Mouse (Mus musculus) embryonic facial prominence, embryonic 10.5 days (tissue): ENCODE measurements around the gene Tomm6. TPM values are rescaled to one million over a fixed set of nuclear protein-coding genes. Genes with fewer than 3 reads are reported as not detected.
A peak's percentile ranks its signal among the peaks of the same experiment; 100 is the strongest.

Experiments
- DNase-seq: peaks from one replicate; pipeline ENCODE4 v3.0.0-alpha.2; 2017; ENCODE audit warnings: low spot score
- H3K27ac ChIP-seq: fragments of 300-500 bp; sonication (generic); replicated peaks from 2 replicates; pipeline ENCODE4 v1.5.1; 2016; ENCODE audit warnings: mild to moderate bottlenecking
- H3K27me3 ChIP-seq: fragments of 300-500 bp; sonication (generic); replicated peaks from 2 replicates; pipeline ENCODE4 v1.6.1; 2016; ENCODE audit warnings: low read depth, mild to moderate bottlenecking; ENCODE audit not compliant: poor library complexity, severe bottlenecking
- H3K36me3 ChIP-seq: fragments of 300-500 bp; sonication (generic); replicated peaks from 2 replicates; pipeline ENCODE4 v1.6.1; 2016; ENCODE audit warnings: mild to moderate bottlenecking, moderate library complexity
- H3K4me1 ChIP-seq: fragments of 300-500 bp; sonication (generic); 2 replicates; pipeline ENCODE4 v1.6.1; 2016
- H3K4me3 ChIP-seq: fragments of 300-500 bp; sonication (generic); 2 replicates; pipeline ENCODE4 v1.5.1; 2016; ENCODE audit warnings: mild to moderate bottlenecking, moderate library complexity
- H3K9me3 ChIP-seq: fragments of 300-500 bp; sonication (generic); 2 replicates; pipeline ENCODE4 v1.6.1; 2016; ENCODE audit warnings: mild to moderate bottlenecking
- WGBS: fragments of 180-500 bp; shearing (Covaris S2); methylation state at CpG from one replicate; pipeline ENCODE4 v1.1.7; 2016; 5-methylcytosine and 5-hydroxymethylcytosine counted together
- polyA plus RNA-seq: library from polyadenylated mRNA; unstranded; fragments of >200 nt; fragmentation: Nextera tagmentation; extraction: Ambion mirVana; gene quantifications from 2 replicates; pipeline ENCODE4 v1.2.1, GENCODE M21; 2016

Gene Tomm6
- 378 and 379 TPM in 2 replicates for polyA plus RNA-seq

DNA sequence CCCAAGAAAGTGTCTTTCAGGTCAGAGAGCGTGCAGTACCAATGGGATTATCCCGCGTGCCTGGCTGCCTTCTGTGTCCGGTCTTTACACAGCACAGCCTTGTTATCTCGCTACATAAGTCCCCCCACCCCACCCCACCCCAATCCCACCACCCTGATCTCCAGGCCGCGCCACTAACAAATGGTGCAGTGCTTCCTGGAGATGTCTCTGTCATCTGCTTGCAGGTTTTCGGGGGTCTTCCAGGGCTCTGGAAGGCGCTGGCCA, at the start of gene Tomm6:
Gene Tomm6 (minus strand): TSS at position 43 of the 264 bp plus-strand sequence.
- peak within 1 kb of the TSS; percentile 86 for H3K27ac ChIP-seq
- DNase-seq = no peak
- H3K4me3 ChIP-seq = peak within 1 kb of the TSS; percentile 76
- no peaks in the 10 kb centered on the region for H3K9me3 ChIP-seq
- H3K4me1 ChIP-seq = peaks cover 29% of the 10 kb centered on the region
- peaks cover 32% of the 10 kb centered on the region for H3K36me3 ChIP-seq
- H3K27me3 ChIP-seq = peaks cover 39% of the 10 kb centered on the region
- under 1% methylated on average over 9 of the region's 9 CpGs for WGBS

DNA sequence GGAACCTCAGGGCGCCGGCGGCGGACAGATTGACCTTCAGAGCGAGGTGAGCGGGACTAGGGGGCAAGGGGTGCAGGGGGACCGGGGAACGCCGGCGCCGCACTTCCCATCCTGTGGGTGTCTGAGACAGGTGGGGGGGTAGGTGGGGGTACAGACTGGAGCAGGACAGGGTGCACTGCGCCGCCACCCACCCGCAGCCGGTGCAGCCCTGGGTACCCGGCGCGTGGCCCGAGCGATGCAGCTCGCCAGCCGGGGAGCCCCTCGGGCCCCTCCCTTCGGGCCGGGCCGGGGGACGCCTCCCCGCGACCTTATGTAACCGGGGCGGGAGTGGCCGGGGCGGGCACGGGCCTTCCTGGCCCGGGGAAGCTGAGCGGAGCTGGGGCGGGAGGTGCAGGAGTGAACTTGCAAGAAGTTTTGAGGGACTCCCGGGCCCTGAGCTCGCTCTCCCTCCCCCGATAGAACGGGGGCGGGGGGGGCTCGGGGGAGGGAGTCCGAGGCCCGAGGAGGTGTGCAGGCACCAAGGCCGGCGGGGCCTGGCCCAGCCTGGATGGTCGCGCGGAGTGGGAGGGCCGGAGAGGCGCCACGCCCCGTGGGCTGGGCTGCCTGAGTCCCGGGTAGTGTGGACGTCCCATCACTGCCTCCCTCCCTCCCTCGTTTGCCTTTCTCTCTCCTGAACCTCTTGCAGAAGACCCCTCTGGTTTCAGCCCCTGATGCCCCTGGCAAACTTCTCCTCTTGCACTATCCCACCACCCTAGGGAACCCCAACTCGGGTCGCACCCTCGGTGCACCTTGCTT, 49.3 kb upstream of the Tomm6 start:
- peak overlapping the region; percentile 76 for H3K27ac ChIP-seq
- WGBS = under 1% methylated on average over 59 of the region's 60 CpGs
- H3K4me3 ChIP-seq = peak overlapping the region; percentile 77
- peaks cover 53% of the 10 kb centered on the region for H3K27me3 ChIP-seq
- H3K36me3 ChIP-seq = no peaks in the 10 kb centered on the region
- peaks cover 39% of the 10 kb centered on the region for H3K4me1 ChIP-seq
- peak; percentile 78 for DNase-seq
- no peaks in the 10 kb centered on the region for H3K9me3 ChIP-seq

DNA sequence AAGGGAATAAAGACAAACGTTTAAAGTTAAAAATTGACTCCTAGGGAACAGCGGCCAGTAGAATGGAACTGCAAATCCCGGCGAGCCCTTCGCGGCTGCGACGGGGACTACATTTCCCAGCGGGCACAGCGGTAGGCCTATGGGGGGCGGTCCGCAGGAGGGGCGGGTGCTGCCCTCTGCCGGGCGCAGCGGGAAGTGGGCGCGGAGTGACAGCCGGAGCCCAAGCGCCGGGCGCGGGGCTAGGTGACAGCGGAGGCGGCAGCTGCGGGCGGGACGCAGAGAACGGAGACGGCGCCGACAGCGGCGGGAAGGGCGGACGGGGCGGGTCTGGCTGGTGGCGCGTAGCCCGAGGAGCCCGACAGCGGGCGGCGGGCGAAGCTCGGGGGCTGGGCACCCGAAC, 48.7 kb upstream of the Tomm6 start, which contains the start of gene Tfeb:
Gene Tfeb (plus strand): TSS at position 175 of the 400 bp plus-strand sequence.
- Histone ChIP-seq H3K9me3 (no peaks in the 10 kb centered on the region), H3K36me3 (no peaks in the 10 kb centered on the region), H3K4me3 (peak within 1 kb of the TSS; percentile 77), H3K4me1 (peaks cover 39% of the 10 kb centered on the region), H3K27ac (peak within 1 kb of the TSS; percentile 76), H3K27me3 (peaks cover 53% of the 10 kb centered on the region)
- WGBS = under 1% methylated on average over 47 of the region's 47 CpGs
- peak; percentile 96 for DNase-seq

DNA sequence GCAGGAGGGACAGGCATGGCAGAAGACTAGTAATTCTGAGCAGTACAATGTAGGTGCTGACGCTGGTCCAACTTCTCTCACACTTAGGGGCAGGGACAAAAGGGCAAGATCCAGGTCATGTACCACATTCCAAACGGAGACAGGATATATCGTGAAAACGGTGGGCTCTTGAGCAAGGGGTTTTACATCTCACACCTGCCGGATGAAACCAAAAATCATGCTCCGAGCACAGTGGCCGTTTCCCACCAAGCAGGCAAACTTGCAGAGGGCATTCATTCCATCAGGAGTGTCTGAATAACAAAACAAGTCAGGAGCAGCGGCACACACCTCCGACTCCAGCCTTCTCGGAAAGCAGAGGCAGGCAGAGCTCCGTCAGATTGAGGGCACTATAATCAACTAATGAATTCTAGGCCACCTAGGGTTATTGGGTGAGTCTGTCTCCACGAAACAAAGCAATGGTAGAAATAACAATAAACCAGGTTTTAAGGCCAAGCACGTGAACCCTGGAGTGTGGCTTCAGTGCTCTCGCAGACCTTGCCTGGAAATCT, 47.4 kb upstream of the Tomm6 start:
- Histone ChIP-seq H3K9me3 (no peaks in the 10 kb centered on the region), H3K27ac (no peak overlapping the region), H3K36me3 (no peaks in the 10 kb centered on the region), H3K4me1 (peaks cover 44% of the 10 kb centered on the region), H3K27me3 (peaks cover 40% of the 10 kb centered on the region), H3K4me3 (no peak overlapping the region)
- 72% methylated on average over 14 of the region's 14 CpGs for WGBS
- DNase-seq = no peak

DNA sequence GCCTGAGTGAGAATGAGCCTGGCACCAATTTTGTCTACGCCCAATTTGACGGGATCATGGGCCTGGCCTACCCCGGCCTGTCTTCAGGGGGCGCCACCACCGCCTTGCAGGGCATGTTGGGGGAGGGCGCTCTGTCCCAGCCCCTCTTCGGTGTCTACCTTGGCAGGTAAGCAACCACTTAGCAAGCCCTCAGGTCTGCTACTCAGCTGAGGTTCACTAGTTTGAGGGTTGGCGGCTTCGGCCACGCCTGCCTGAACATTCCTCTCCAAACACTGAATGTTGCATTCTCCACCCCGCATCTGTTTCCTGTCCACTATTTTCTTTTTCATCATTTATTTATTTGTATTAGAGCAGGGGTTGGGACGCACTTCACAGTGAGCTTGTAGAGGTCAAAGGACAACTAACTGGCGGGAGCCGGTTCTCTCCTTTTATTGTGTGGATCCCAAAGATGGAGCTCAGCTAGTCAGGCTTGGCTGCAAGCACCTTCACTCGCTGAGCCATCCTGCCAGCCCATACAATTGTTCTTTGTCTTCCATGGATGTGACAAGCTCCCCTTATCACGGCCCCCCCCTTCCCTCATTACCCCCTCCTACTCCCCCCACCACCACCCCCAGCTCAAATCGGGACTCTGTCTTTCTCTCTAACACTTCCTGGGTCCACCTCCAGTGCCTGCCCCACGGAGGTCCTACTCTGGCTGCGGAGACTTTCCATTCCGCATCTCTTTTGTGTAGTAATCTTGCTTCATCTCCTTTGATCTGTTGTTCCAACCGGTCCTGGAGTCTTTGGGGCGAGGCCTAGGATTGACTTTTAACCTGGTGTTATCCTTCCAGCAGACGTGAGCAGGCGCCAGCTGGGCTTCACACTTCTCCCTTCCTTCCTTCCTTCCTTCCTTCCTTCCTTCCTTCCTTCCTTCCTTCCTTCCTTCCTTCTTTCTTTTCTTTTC, 42.7 kb upstream of the Tomm6 start:
- H3K4me1 ChIP-seq = peaks cover 16% of the 10 kb centered on the region; the same call in 1 of the 2 replicates
- peaks cover 2% of the 10 kb centered on the region; the same call in 1 of the 2 replicates for H3K27me3 ChIP-seq
- no peak for DNase-seq
- no peaks in the 10 kb centered on the region for H3K9me3 ChIP-seq
- H3K27ac ChIP-seq = no peak overlapping the region; the same call in 1 of the 2 replicates
- WGBS = 53% methylated on average over 24 of the region's 24 CpGs
- no peak overlapping the region for H3K4me3 ChIP-seq
- no peaks in the 10 kb centered on the region for H3K36me3 ChIP-seq

DNA sequence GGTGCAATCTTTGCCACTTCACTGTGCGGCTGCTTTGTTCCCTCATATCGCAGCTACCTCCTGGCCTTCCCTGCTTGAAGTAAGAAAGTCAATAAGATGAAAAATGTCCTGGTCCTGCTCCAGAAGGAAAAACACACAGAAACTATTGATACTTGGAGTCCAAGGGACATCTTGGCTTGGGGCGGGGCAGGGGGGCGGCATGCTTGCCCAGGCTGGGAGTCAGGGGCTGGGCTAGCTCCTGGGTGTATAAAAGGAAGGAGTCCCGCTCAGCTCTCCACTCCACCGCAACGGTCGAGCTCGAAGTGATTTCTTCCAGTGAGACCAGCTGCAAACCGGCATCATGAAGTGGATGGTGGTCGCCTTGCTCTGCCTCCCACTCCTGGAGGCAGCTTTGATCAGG, 38.4 kb upstream of the Tomm6 start, which contains the start of gene Pgc:
Gene Pgc (plus strand): TSS at position 277 of the 400 bp plus-strand sequence.
- no peak for DNase-seq
- 83% methylated on average over 11 of the region's 11 CpGs for WGBS
- Histone ChIP-seq H3K27me3 (no peaks in the 10 kb centered on the region), H3K36me3 (no peaks in the 10 kb centered on the region), H3K4me1 (peaks cover 12% of the 10 kb centered on the region; the same call in 1 of the 2 replicates), H3K9me3 (no peaks in the 10 kb centered on the region), H3K27ac (no peak within 1 kb of the TSS), H3K4me3 (no peak within 1 kb of the TSS)

DNA sequence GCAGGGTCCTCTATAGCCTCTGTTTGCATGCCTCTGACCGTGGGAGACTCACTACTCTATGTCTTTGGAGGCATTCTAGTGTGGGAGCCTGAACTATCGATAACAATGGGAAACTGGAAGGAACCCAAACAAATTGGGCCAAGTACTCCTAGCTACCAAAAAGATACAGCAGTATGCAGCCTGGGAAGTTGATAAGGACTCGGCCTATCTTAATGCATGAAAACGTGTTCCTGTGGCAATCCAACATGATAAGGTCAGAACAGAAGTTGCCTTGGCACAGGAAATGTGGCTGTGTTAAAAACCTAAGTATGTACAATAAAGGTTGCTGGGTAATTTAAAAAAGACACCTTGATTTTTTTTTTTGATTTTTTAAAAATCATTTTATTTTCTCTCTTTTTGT, 33.0 kb upstream of the Tomm6 start:
- Histone ChIP-seq H3K4me1 (0 out of 2 replicates have a peak, but pooled peaks cover 3% of the 10 kb centered on the region), H3K4me3 (no peak overlapping the region), H3K27ac (no peak overlapping the region), H3K27me3 (no peaks in the 10 kb centered on the region), H3K36me3 (no peaks in the 10 kb centered on the region), H3K9me3 (no peaks in the 10 kb centered on the region)
- WGBS = 88% methylated on average over 4 of the region's 4 CpGs
- DNase-seq = no peak

DNA sequence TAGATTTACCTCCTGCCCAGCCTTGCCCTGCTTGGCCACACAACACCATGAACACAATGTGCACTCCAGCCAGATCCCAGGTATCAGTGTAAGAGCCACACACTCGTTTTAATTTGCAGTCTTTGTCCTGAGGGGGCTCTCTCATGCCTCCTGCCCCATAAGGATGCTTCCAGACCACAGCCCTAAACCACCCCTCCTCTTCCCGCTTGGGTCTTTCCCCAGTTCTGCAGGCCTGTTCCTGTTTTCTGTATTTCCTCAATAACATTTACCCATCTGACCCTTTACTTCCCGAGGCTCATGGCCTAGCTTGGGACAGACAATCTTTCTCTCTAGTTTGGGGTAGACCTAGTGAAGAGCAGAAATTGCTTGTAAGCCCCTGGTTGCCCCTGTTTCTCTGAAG, 26.9 kb upstream of the Tomm6 start:
- Histone ChIP-seq H3K36me3 (no peaks in the 10 kb centered on the region), H3K4me3 (no peak overlapping the region), H3K4me1 (peaks cover 7% of the 10 kb centered on the region; the same call in 1 of the 2 replicates), H3K9me3 (no peaks in the 10 kb centered on the region), H3K27ac (no peak overlapping the region), H3K27me3 (0 out of 2 replicates have a peak, but pooled peaks cover 13% of the 10 kb centered on the region)
- WGBS = 57% methylated on average over 3 of the region's 3 CpGs
- DNase-seq = no peak

DNA sequence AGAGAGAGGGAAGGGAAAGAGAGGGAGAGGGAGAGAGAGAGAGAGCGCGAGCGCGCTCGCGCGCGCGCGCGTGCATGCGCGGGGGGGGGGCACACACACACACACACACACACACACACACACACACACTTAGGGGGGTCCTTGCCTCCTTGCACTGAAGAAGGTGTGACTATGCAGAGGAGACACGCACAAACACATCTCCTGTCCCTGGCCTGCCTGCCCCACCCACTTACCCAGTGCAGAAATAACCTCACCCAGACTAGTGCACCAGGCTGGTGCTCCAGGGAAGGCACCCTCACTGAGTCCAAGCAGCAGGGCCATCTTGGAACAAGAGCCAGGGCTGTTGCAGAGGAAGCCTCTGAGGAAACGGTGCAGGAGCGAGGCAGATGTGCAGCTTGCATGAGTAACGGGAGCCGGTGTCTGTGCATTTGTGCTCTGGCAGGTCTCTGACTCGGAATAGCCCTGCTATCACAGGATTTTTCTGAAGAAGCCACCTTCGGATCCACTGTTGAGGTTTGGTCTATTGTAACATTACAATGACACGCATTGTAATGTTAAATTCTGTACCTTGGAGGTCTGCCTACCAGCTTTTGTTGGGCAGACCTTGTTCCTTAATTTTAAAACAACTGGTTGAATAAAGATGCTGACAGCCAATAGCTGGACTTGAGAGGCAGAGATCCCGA, 24.8 kb upstream of the Tomm6 start:
- Histone ChIP-seq H3K9me3 (no peaks in the 10 kb centered on the region), H3K27ac (no peak overlapping the region), H3K4me3 (no peak overlapping the region), H3K27me3 (0 out of 2 replicates have a peak, but pooled peaks cover 13% of the 10 kb centered on the region), H3K36me3 (no peaks in the 10 kb centered on the region), H3K4me1 (peaks cover 7% of the 10 kb centered on the region; the same call in 1 of the 2 replicates)
- no peak for DNase-seq
- WGBS = 50% methylated on average over 12 of the region's 22 CpGs

DNA sequence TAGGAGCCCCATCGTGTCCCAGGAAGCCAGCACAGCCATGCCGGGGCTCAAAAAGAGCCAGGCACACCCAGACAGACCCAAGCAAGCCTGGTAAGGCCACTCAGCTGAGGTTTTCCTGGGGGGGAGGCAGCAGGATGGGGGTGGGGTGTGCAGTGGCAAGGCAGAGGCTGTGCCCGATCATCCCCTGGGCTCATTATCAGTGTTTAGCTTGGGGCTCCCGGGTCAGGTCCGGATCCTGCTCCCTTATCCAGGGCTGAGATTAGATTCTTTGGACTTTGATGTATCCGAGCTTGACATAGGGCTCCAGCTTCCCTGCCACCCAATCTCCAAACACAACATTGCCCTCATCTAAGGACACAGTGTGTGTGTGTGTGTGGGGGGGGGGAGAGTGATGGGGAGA, 23.7 kb upstream of the Tomm6 start:
- no peak for DNase-seq
- 0 out of 2 replicates have a peak, but pooled peaks cover 13% of the 10 kb centered on the region for H3K27me3 ChIP-seq
- H3K27ac ChIP-seq = no peak overlapping the region
- H3K9me3 ChIP-seq = no peaks in the 10 kb centered on the region
- WGBS = 68% methylated on average over 6 of the region's 6 CpGs
- peaks cover 8% of the 10 kb centered on the region for H3K4me1 ChIP-seq
- no peaks in the 10 kb centered on the region for H3K36me3 ChIP-seq
- no peak overlapping the region for H3K4me3 ChIP-seq

DNA sequence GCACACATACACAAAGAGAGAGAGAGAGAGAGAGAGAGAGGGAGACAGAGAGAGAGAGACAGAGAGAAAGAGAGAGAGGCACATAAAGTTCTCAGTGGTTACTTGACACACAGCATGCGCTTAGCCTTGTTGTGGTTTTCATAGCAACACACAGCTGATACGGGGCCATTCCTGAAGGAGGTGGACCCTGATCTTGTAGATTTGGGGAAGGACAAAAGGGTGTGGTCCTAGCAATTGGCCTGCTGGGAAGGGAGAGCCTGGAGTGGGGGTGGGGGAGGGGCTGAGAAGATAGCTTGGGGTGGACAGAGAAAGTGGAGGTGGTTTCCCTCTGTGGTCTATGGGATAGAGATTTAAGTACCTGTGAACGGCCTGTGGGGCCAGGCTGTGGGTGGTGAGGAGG, 21.9 kb upstream of the Tomm6 start:
- H3K4me1 ChIP-seq = peaks cover 12% of the 10 kb centered on the region
- H3K4me3 ChIP-seq = no peak overlapping the region
- no peak for DNase-seq
- 0 out of 2 replicates have a peak, but pooled peaks cover 2% of the 10 kb centered on the region for H3K36me3 ChIP-seq
- H3K27ac ChIP-seq = no peak overlapping the region
- H3K9me3 ChIP-seq = no peaks in the 10 kb centered on the region
- WGBS = 80% methylated on average over 3 of the region's 3 CpGs
- H3K27me3 ChIP-seq = peaks cover 14% of the 10 kb centered on the region

DNA sequence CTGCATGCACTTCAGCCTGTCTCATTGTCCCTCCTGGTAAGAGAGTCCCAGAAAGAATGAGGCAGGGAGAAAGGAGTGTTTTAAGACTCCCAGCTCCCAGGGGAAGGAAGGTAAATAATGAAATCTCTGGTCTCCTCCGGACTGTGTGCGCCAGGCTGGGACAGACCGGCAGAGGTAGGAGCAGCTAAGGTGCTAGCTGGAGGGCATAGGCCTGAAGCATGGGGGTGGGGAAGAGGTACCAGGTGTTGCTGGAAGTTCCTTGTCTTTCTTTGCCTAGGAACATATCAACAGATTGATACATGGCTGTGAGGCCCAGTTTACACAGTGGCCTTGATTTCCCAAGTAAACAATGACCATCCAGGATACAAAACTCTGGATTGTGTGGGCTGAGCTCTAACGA, 20.8 kb upstream of the Tomm6 start:
- H3K36me3 ChIP-seq = peaks cover 9% of the 10 kb centered on the region
- no peak overlapping the region for H3K4me3 ChIP-seq
- H3K27me3 ChIP-seq = peaks cover 25% of the 10 kb centered on the region
- no peak for DNase-seq
- WGBS = 82% methylated on average over 4 of the region's 4 CpGs
- no peak overlapping the region for H3K27ac ChIP-seq
- H3K4me1 ChIP-seq = peaks cover 12% of the 10 kb centered on the region
- H3K9me3 ChIP-seq = no peaks in the 10 kb centered on the region
